Mouse (Mus musculus) kidney, adult 8-10 months (tissue): Measurements from ENCODE around the gene Ccdc86.

Experiments
- DNase-seq, 2 experiments: peaks; one replicate each; pipeline ENCODE4 v3.0.0; 2022

Gene Ccdc86

GRCm38 (mm10) chr19:10948416-10948815 lies 650 bp downstream of the Ccdc86 start:
- DNase-seq, result no peak

DNA sequence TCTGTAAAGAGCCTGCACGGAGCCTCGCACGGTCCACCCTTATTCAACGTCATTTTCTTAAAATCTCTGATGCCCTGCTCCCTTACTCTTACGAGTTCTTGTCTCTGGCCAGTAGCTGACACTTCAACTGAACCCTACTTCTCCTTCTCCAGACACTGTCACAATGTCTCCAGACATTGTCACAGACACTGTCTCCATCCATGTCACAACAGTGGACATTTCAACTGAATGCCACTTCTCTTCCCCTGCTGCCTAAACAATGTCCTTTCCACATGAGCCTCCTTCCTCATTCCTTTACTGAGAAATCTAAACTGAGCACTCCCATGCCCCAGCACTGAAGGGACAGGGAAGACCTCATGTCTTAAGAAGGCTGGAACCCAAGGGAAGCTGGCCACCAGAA lies 1.8 kb downstream of the Ccdc86 start:
- no peak for DNase-seq

- DNase-seq, result no peak
These were observed 2.6 kb downstream of the Ccdc86 start for GRCm38 (mm10) chr19:10946506-10946905.

DNA sequence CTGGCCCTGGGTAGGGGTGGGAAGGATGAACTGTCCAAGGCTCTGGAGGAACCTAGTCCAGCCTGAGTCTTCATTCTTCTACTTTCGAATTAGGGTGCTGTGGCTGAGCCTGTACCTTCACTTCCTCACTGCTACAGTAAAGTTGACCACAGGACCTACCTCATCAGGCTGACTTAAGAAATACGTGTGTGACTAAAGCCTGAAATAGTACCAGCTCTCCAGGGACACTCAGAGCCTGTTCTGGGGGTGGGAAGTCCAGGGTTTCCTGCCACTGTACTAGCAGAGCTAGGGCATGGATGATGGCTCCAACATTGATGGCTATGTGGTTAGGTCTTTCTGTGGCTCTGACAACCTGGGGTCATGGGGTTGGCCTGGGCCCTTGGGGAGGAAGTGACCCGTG lies 5.1 kb downstream of the Ccdc86 start:
- no peak for DNase-seq

- DNase-seq, result no peak
These were observed 8.1 kb downstream of the Ccdc86 start for GRCm38 (mm10) chr19:10940801-10941457.

- DNase-seq, result peak; percentile 55 to 75
These were observed 8.8 kb downstream of the Ccdc86 start for GRCm38 (mm10) chr19:10940097-10940800.

GRCm38 (mm10) chr19:10938771-10939170 lies 10.3 kb downstream of the Ccdc86 start:
- no peak for DNase-seq

DNA sequence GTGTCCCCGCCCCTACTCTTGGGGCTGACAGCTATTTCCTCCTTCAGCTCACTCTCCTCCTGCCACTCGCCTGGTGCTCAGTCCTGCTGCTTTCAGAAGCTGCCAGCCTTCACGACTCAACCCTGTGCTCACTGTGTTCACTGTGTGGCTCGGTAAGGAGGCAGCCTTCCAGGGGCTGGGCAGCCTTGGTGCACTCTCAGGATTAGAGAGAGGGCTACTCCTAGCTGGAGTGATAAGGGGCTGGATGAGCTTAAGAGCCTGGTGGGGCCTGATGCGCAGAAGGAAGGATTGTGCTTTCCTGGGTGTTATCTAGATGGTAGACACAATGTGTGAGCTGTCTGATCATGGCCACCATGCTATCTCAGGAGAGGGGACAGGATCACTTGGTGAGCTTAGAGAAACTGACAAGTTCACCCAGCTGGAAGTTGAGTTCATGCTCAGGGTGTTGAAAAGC lies 11.9 kb downstream of the Ccdc86 start, which contains the start of gene Ptgdr2:
Gene Ptgdr2, plus strand, starts transcription at position 51 of the 454 bp plus-strand sequence.
- no peak for DNase-seq

DNA sequence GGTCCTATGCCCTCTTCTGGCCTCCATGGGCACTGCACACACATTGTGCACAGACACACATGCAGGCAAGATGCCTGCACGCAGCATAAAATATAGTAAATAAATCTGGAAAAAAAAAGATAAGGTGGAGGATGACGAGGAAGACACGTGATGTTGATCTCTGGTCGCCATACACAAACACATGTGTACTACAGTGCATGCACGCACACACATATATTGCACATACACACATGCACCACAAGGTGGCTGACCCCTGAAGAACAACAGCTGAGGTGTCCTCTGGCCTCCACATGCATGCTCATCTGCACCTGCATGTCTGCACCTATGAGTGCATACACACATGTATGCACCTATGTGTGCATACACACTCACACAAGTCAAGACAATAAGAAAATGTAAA lies 13.0 kb downstream of the Ccdc86 start:
- DNase-seq, result no peak

DNA sequence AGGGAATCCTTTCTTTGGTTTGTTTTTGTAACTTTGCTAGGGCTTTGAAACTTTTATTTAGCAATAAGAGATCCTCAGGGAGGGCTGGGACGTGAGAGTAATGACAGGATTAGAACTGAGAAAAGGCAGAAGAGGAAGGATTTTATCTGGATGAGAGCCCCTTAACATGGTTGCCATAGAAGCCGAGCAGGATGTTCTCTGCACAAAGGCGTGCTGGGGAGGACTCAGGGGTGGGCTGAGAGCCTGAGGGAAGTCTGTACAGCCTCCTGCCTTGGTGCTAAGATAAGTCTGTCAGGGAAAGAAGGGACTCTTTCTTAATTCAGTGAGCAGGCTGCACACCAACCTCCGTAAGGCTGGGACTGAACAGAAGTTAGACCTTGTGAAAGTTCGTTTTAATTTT lies 14.0 kb downstream of the Ccdc86 start:
- DNase-seq, result no peak

- DNase-seq, result no peak
These were observed 18.4 kb downstream of the Ccdc86 start for GRCm38 (mm10) chr19:10930641-10931040.

GRCm38 (mm10) chr19:10926666-10927065 lies 22.4 kb downstream of the Ccdc86 start:
- no peak for DNase-seq

- peak; percentile 33 to 37 for DNase-seq
These were observed 22.9 kb downstream of the Ccdc86 start for GRCm38 (mm10) chr19:10926123-10926621.

- no peak for DNase-seq
These were observed 24.8 kb downstream of the Ccdc86 start for GRCm38 (mm10) chr19:10924220-10924619.

GRCm38 (mm10) chr19:10921058-10921457 lies 28.0 kb downstream of the Ccdc86 start:
- DNase-seq, result no peak

DNA sequence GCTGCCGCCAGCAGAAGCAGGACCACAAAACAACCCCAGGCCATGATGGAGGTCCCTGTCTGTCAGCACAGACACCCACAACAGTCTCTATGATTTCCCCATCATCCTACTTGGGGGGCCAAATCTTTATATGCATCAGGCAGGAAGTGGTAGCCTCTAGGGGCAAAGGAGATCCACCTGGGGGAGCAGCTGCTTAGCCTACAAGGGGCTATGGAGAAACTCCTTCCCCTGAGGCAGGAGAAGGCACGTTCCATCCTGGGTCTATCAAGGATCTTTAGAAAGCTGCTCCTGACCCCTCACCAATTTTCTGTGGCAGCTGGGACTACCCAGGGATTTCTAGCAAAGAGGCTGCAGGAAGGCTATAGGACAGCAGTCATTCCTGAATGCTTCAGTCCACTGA lies 28.5 kb downstream of the Ccdc86 start, which contains the start of gene Zp1:
Gene Zp1, minus strand, starts transcription at position 101 of the 400 bp plus-strand sequence.
- no peak for DNase-seq

GRCm38 (mm10) chr19:10918321-10918991 lies 30.6 kb downstream of the Ccdc86 start:
- no peak for DNase-seq

DNA sequence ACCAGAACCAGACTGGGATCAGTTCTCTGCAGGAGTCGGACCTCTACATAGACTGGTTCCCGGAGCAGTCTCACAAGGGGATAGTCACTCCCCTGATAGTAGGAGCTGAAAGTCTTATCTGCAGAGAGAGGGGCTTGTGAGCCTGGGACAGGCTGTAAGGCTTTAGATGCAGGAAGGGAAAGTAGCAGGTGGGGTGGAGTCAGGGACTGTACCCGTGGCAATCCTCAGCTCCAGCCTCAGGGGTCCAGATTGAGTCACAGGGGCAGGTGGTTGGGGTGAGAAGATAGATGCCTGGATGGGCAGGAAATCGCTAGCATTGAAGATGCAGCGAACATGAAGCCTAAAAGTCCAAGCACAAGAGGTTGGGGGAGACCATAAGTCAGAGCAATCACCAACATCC lies 32.6 kb downstream of the Ccdc86 start:
- DNase-seq, result no peak

- DNase-seq, result no peak
These were observed 34.2 kb downstream of the Ccdc86 start for GRCm38 (mm10) chr19:10914870-10915269.

GRCm38 (mm10) chr19:10914291-10914690 lies 34.8 kb downstream of the Ccdc86 start:
- DNase-seq, result no peak

DNA sequence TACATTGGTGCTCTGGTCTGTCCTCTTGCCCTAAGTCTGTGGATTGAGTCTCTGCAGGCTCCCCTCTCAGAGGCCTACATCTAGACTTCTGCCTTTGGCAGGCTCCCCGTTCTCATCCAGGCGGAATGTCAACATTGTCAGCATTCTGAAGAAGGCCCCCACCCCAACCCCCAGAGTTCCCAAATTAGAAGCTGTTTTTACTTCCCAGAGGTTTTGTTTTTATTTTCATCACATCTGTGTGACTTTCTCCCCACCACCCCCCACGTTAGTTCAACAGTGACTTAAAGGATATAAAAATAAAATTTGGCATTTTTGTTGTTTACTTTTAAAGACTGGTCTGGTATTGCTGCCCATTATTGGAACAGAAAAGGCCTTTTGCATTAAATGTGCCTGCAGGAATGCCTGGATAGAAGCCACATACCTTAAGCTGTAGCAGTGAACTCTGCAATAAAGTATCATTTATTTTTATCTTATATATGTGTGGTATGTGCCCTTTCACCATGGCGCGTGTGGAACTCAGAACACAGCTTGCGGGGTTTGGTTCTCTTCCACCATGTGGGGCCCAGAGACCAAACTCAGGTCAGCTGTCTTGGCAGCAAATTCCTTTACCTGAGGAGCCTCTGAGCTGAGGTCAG lies 39.9 kb downstream of the Ccdc86 start:
- DNase-seq, result no peak

DNA sequence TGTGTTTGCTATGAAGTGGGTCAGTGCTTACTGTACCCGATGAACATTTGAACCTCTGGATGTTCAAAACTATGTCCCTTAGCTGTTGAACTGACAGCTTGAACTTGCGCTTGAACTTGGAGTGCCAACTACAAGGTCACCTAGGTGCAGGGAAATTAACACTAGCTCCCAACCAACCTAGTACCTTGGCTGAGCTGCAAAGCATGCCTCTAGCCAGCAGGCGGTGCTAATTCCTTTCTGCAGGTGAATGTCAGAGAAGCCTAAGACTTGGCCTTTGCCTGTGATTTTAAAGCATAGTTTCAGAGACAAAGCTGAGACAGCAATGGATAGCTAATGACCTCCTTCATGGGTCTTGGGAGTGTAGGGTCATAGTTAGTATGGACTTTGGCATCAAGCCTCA lies 41.2 kb downstream of the Ccdc86 start:
- peak; percentile 57 to 76 for DNase-seq

GRCm38 (mm10) chr19:10905728-10906000 lies 43.4 kb downstream of the Ccdc86 start:
- DNase-seq, result no peak
